Mouse (Mus musculus): ENCODE data around the gene Il17rc. TPM values are rescaled to one million over a fixed set of nuclear protein-coding genes. Genes with fewer than 3 reads are reported as not detected.

Gene Il17rc
- polyA plus RNA-seq, 1 experiment from 2014 or later: 4.7 TPM

GRCm38 (mm10) chr6:113523420-113523819, 52.2 kb downstream of the Il17rc start:
- WGBS: 74% methylated on average over 8 of the region's 8 CpGs
- no peaks in the 10 kb centered on the region for H3K27me3 ChIP-seq (replicated peaks)
- H3K9ac ChIP-seq: no peak overlapping the region
- H3K9me3 ChIP-seq (replicated peaks): no peaks in the 10 kb centered on the region
- no peak overlapping the region for H3K4me3 ChIP-seq
- H3K4me1 ChIP-seq (replicated peaks): no peaks in the 10 kb centered on the region
- H3K27ac ChIP-seq (ENCODE audit: poor library complexity, severe bottlenecking): no peak overlapping the region
- ATAC-seq (ENCODE audit: insufficient number of reproducible peaks, low FRiP score): no peak
- H3K4me2 ChIP-seq: no peak overlapping the region
- peaks cover 70% of the 10 kb centered on the region for H3K36me3 ChIP-seq

- no peaks in the 10 kb centered on the region for H3K9me3 ChIP-seq (replicated peaks)
- ATAC-seq (ENCODE audit: insufficient number of reproducible peaks, low FRiP score): peak; percentile 84
- H3K27me3 ChIP-seq (replicated peaks): no peaks in the 10 kb centered on the region
- peak within 1 kb of the TSS; percentile 88 for H3K9ac ChIP-seq
- H3K27ac ChIP-seq (ENCODE audit: poor library complexity, severe bottlenecking): peak within 1 kb of the TSS; percentile 79
- peak within 1 kb of the TSS; percentile 100 for H3K4me3 ChIP-seq
- H3K4me2 ChIP-seq: peak within 1 kb of the TSS; percentile 86
- H3K4me1 ChIP-seq (replicated peaks): peaks cover 16% of the 10 kb centered on the region
- peaks cover 21% of the 10 kb centered on the region; the same call in 1 of the 2 replicates for H3K36me3 ChIP-seq
- WGBS: under 1% methylated on average over 47 of the region's 47 CpGs
Measured at GRCm38 (mm10) chr6:113530932-113531839, 60.0 kb downstream of the Il17rc start, which contains the start of the genes Emc3 and Fancd2. Emc3 (minus strand) TSS chr6:113531652. Fancd2 (plus strand) TSS chr6:113531682.

GRCm38 (mm10) chr6:113531840-113532404, 60.7 kb downstream of the Il17rc start:
- 5% methylated on average over 7 of the region's 7 CpGs for WGBS
- Histone ChIP-seq H3K36me3 (peaks cover 20% of the 10 kb centered on the region), H3K4me1 (replicated peaks) (peaks cover 16% of the 10 kb centered on the region), H3K9me3 (replicated peaks) (no peaks in the 10 kb centered on the region), H3K27ac (ENCODE audit: poor library complexity, severe bottlenecking) (no peak overlapping the region), H3K27me3 (replicated peaks) (no peaks in the 10 kb centered on the region), H3K4me3 (peak overlapping the region; percentile 100), H3K9ac (peak overlapping the region; percentile 88), H3K4me2 (peak overlapping the region; percentile 86)
- no peak for ATAC-seq (ENCODE audit: insufficient number of reproducible peaks, low FRiP score)

Small RNAs within 50 kb of the gene (microRNA-seq; reads per million reads assigned to microRNA genes)
- gene Gm23365 (not detected), gene Gm24387 (not detected)

Other genes starting within 250 kb of the Il17rc start
- gene Mtmr14, start 233.6 kb upstream of the Il17rc start, polyA plus RNA-seq (2016; fragmentation: Nextera tagmentation; extraction: Ambion mirVana): 25.1 and 27.7 TPM in 2 replicates
- 0.08 and 0.14 TPM in 2 replicates for gene Cpne9, start 189.1 kb upstream of the Il17rc start, polyA plus RNA-seq (2016; fragmentation: Nextera tagmentation; extraction: Ambion mirVana)
- 16.2 and 17.0 TPM in 2 replicates for gene Brpf1, start 164.3 kb upstream of the Il17rc start, polyA plus RNA-seq (2016; fragmentation: Nextera tagmentation; extraction: Ambion mirVana)
- gene Ogg1, start 144.5 kb upstream of the Il17rc start, polyA plus RNA-seq (2016; fragmentation: Nextera tagmentation; extraction: Ambion mirVana): 9.0 and 10.6 TPM in 2 replicates
- gene Camk1, start 127.4 kb upstream of the Il17rc start, polyA plus RNA-seq (2016; fragmentation: Nextera tagmentation; extraction: Ambion mirVana): 110 and 113 TPM in 2 replicates
- gene Tada3, start 93.5 kb upstream of the Il17rc start, polyA plus RNA-seq (2016; fragmentation: Nextera tagmentation; extraction: Ambion mirVana): 40.1 and 42.2 TPM in 2 replicates
- gene Arpc4, start 93.3 kb upstream of the Il17rc start, polyA plus RNA-seq (2016; fragmentation: Nextera tagmentation; extraction: Ambion mirVana): 274 and 285 TPM in 2 replicates
- gene Ttll3, start 82.2 kb upstream of the Il17rc start, polyA plus RNA-seq (2016; fragmentation: Nextera tagmentation; extraction: Ambion mirVana): 1.6 and 2.5 TPM in 2 replicates
- 15.2 and 16.0 TPM in 2 replicates for gene Rpusd3, start 52.1 kb upstream of the Il17rc start, polyA plus RNA-seq (2016; fragmentation: Nextera tagmentation; extraction: Ambion mirVana)
- not detected in 2 replicates for gene Cidec, start 35.7 kb upstream of the Il17rc start, polyA plus RNA-seq (2016; fragmentation: Nextera tagmentation; extraction: Ambion mirVana)
- 58.5 and 61.1 TPM in 2 replicates for gene Jagn1, start 28.9 kb upstream of the Il17rc start, polyA plus RNA-seq (2016; fragmentation: Nextera tagmentation; extraction: Ambion mirVana)
- gene Il17re, start 12.9 kb upstream of the Il17rc start, polyA plus RNA-seq (2016; fragmentation: Nextera tagmentation; extraction: Ambion mirVana): 0.94 and 1.3 TPM in 2 replicates
- gene Creld1, start 11.9 kb downstream of the Il17rc start, polyA plus RNA-seq (2016; fragmentation: Nextera tagmentation; extraction: Ambion mirVana): 42.7 and 46.9 TPM in 2 replicates
- 0.28 and 0.40 TPM in 2 replicates for gene Prrt3, start 30.5 kb downstream of the Il17rc start, polyA plus RNA-seq (2016; fragmentation: Nextera tagmentation; extraction: Ambion mirVana)
- gene Emc3, start 60.2 kb downstream of the Il17rc start, polyA plus RNA-seq (2016; fragmentation: Nextera tagmentation; extraction: Ambion mirVana): 86.9 and 89.1 TPM in 2 replicates
- 10.9 and 12.1 TPM in 2 replicates for gene Fancd2, start 60.3 kb downstream of the Il17rc start, polyA plus RNA-seq (2016; fragmentation: Nextera tagmentation; extraction: Ambion mirVana)
- gene Fancd2os, start 129.3 kb downstream of the Il17rc start, polyA plus RNA-seq (2016; fragmentation: Nextera tagmentation; extraction: Ambion mirVana): 0.26 TPM in 1 of 2 replicates, not detected in the other
- gene Brk1, start 133.3 kb downstream of the Il17rc start, polyA plus RNA-seq (2016; fragmentation: Nextera tagmentation; extraction: Ambion mirVana): 156 and 165 TPM in 2 replicates
- 30.3 and 32.7 TPM in 2 replicates for gene Vhl, start 152.5 kb downstream of the Il17rc start, polyA plus RNA-seq (2016; fragmentation: Nextera tagmentation; extraction: Ambion mirVana)
- gene Irak2, start 167.0 kb downstream of the Il17rc start, polyA plus RNA-seq (2016; fragmentation: Nextera tagmentation; extraction: Ambion mirVana): 7.0 and 7.9 TPM in 2 replicates
- 0.87 and 1.1 TPM in 2 replicates for gene Tatdn2, start 225.6 kb downstream of the Il17rc start, polyA plus RNA-seq (2016; fragmentation: Nextera tagmentation; extraction: Ambion mirVana)
- 0.46 TPM in 1 of 2 replicates, not detected in the other for gene Ghrl, start 248.5 kb downstream of the Il17rc start, polyA plus RNA-seq (2016; fragmentation: Nextera tagmentation; extraction: Ambion mirVana)